Mouse (Mus musculus) CH12.LX (cell line): Measurements from ENCODE around the gene Cdyl. TPM values are rescaled to one million over a fixed set of nuclear protein-coding genes. Genes with fewer than 3 reads are reported as not detected.

Source experiments
- DNase-seq: peaks from one replicate; pipeline ENCODE4 v3.0.0-alpha.2; 2013; ENCODE audit errors: extremely low read depth
- H3K27ac ChIP-seq: 2 replicates; pipeline ENCODE4 v1.5.1; 2012; ENCODE audit warnings: low read depth, mild to moderate bottlenecking, control low read depth, moderate library complexity; ENCODE audit not compliant: insufficient read depth
- H3K27me3 ChIP-seq: replicated peaks from 2 replicates; pipeline ENCODE3; 2012; ENCODE audit warnings: inconsistent platforms
- H3K36me3 ChIP-seq, 2 experiments: replicated peaks in 1 of 2; 2 replicates each; pipeline versions ENCODE3 to v1.6.1; 2012; ENCODE audit warnings: inconsistent platforms in 1 of 2, low read length in 1 of 2, mild to moderate bottlenecking in 1 of 2, mixed read lengths in 1 of 2, moderate library complexity in 1 of 2; ENCODE audit not compliant: control insufficient read depth in 1 of 2, insufficient read depth in 1 of 2
- H3K4me1 ChIP-seq, 2 experiments: 2 replicates each; pipeline ENCODE4 v1.6.1; 2012; ENCODE audit warnings: inconsistent platforms in 1 of 2, moderate library complexity in 1 of 2; ENCODE audit not compliant: insufficient read depth in 2 of 2, control insufficient read depth in 1 of 2
- H3K4me2 ChIP-seq: 2 replicates; pipeline ENCODE4 v1.6.1; 2012; ENCODE audit warnings: low read depth, mild to moderate bottlenecking, control low read depth; ENCODE audit not compliant: poor library complexity, insufficient read depth, severe bottlenecking
- H3K4me3 ChIP-seq, 3 experiments: fragments of 150-350 bp in 1 of 3; sonication (generic) in 1 of 3; replicated peaks in 1 of 3; 2 replicates each; pipeline versions ENCODE3 to v1.5.1; 2011 to 2012; ENCODE audit warnings: low read depth in 2 of 3, low read length in 2 of 3, mild to moderate bottlenecking in 2 of 3, moderate library complexity in 2 of 3, control low read depth in 1 of 3, improper control_type of control experiment in 1 of 3, inconsistent platforms in 1 of 3, mixed read lengths in 1 of 3; ENCODE audit not compliant: poor library complexity in 1 of 3
- H3K79me2 ChIP-seq: replicated peaks from 2 replicates; pipeline ENCODE4 v1.6.1; 2012; ENCODE audit warnings: mild to moderate bottlenecking, moderate library complexity; ENCODE audit not compliant: control insufficient read depth, poor library complexity, insufficient read depth, severe bottlenecking; ENCODE audit errors: extremely low read depth
- H3K9ac ChIP-seq: 2 replicates; pipeline ENCODE4 v1.6.1; 2012; ENCODE audit warnings: low read depth, mild to moderate bottlenecking, control low read depth, moderate library complexity; ENCODE audit not compliant: insufficient read depth
- H3K9me3 ChIP-seq: replicated peaks from 2 replicates; pipeline ENCODE3; 2012; ENCODE audit warnings: low read length, inconsistent platforms, mixed read lengths
- BHLHE40 ChIP-seq: IDR thresholded peaks from 2 replicates; pipeline ENCODE4 v1.6.1; 2011; ENCODE audit warnings: mild to moderate bottlenecking, low read depth, low read length, improper control_type of control experiment
- CHD1 ChIP-seq: IDR thresholded peaks from 2 replicates; pipeline ENCODE4 v1.6.1; 2012; ENCODE audit warnings: low read depth, low read length, improper control_type of control experiment, inconsistent platforms
- CHD2 ChIP-seq: IDR thresholded peaks from 2 replicates; pipeline ENCODE4 v1.6.1; 2011; ENCODE audit warnings: low read length, improper control_type of control experiment
- CTCF ChIP-seq, 2 experiments: IDR thresholded peaks in 1 of 2; conservative IDR thresholded peaks in 1 of 2; 2 replicates each; pipeline ENCODE4 v1.5.1; 2011 to 2012; ENCODE audit warnings: low read depth in 2 of 2, low read length in 2 of 2, improper control_type of control experiment in 1 of 2, inconsistent platforms in 1 of 2, mild to moderate bottlenecking in 1 of 2, moderate library complexity in 1 of 2
- E2F4 ChIP-seq: IDR thresholded peaks from 2 replicates; pipeline ENCODE4 v1.6.1; 2011; ENCODE audit warnings: low read depth, low read length, improper control_type of control experiment; ENCODE audit not compliant: insufficient replicate concordance
- ELF1 ChIP-seq: IDR thresholded peaks from 2 replicates; pipeline ENCODE4 v1.6.1; 2014; ENCODE audit warnings: low read depth, mild to moderate bottlenecking, inconsistent platforms, low read length, improper control_type of control experiment
- EP300 ChIP-seq: IDR thresholded peaks from 2 replicates; pipeline ENCODE4 v1.6.1; 2011; ENCODE audit warnings: low read length, improper control_type of control experiment
- ETS1 ChIP-seq: conservative IDR thresholded peaks from 2 replicates; pipeline ENCODE4 v1.6.1; 2012; ENCODE audit warnings: low read depth, mild to moderate bottlenecking, inconsistent platforms, low read length, improper control_type of control experiment, moderate library complexity
- GABPA ChIP-seq: IDR thresholded peaks from 2 replicates; pipeline ENCODE4 v1.6.1; 2012; ENCODE audit warnings: low read depth, low read length, improper control_type of control experiment, inconsistent platforms; ENCODE audit not compliant: insufficient replicate concordance
- HCFC1 ChIP-seq: IDR thresholded peaks from 2 replicates; pipeline ENCODE4 v1.6.1; 2012; ENCODE audit warnings: low read depth, mild to moderate bottlenecking, inconsistent platforms, low read length, improper control_type of control experiment
- IRF4 ChIP-seq: IDR thresholded peaks from 2 replicates; pipeline ENCODE4 v1.6.1; 2014; ENCODE audit warnings: low read depth, mild to moderate bottlenecking, inconsistent platforms, low read length, improper control_type of control experiment
- JUN ChIP-seq: IDR thresholded peaks from 2 replicates; pipeline ENCODE4 v1.6.1; 2011; ENCODE audit warnings: low read depth, mild to moderate bottlenecking, low read length, improper control_type of control experiment, moderate library complexity; ENCODE audit not compliant: insufficient read depth
- JUND ChIP-seq: conservative IDR thresholded peaks from 2 replicates; pipeline ENCODE4 v1.6.1; 2011; ENCODE audit warnings: low read depth, low read length, improper control_type of control experiment
- KAT2A ChIP-seq: IDR thresholded peaks from 2 replicates; pipeline ENCODE4 v1.6.1; 2012; ENCODE audit warnings: low read length, improper control_type of control experiment, inconsistent platforms; ENCODE audit not compliant: insufficient replicate concordance
- MAFK ChIP-seq: IDR thresholded peaks from 2 replicates; pipeline ENCODE4 v1.6.1; 2011; ENCODE audit warnings: low read length, improper control_type of control experiment; ENCODE audit not compliant: insufficient replicate concordance
- MAX ChIP-seq: IDR thresholded peaks from 2 replicates; pipeline ENCODE4 v1.6.1; 2011; ENCODE audit warnings: low read length, improper control_type of control experiment
- MAZ ChIP-seq: IDR thresholded peaks from 2 replicates; pipeline ENCODE4 v1.6.1; 2012; ENCODE audit warnings: low read depth, mild to moderate bottlenecking, inconsistent platforms, low read length, improper control_type of control experiment, moderate library complexity
- MEF2A ChIP-seq: IDR thresholded peaks from 2 replicates; pipeline ENCODE4 v1.6.1; 2014; ENCODE audit warnings: low read depth, mild to moderate bottlenecking, inconsistent platforms, low read length, improper control_type of control experiment, borderline replicate concordance
- MXI1 ChIP-seq: IDR thresholded peaks from 2 replicates; pipeline ENCODE4 v1.6.1; 2011; ENCODE audit warnings: mild to moderate bottlenecking, low read depth, low read length, improper control_type of control experiment
- MYC ChIP-seq: IDR thresholded peaks from 2 replicates; pipeline ENCODE4 v1.6.1; 2011; ENCODE audit warnings: low read depth, mild to moderate bottlenecking, improper control_type of control experiment, low read length
- NELFE ChIP-seq: IDR thresholded peaks from 2 replicates; pipeline ENCODE4 v1.6.1; 2011; ENCODE audit warnings: low read depth, low read length, improper control_type of control experiment
- NRF1 ChIP-seq: IDR thresholded peaks from 2 replicates; pipeline ENCODE4 v1.6.1; 2014; ENCODE audit warnings: low read depth, mild to moderate bottlenecking, inconsistent platforms, low read length, improper control_type of control experiment, moderate library complexity
- PAX5 ChIP-seq: IDR thresholded peaks from 2 replicates; pipeline ENCODE4 v1.6.1; 2012; ENCODE audit warnings: low read length, inconsistent platforms, mixed read lengths
- POLR2A ChIP-seq: IDR thresholded peaks from 2 replicates; pipeline ENCODE4 v1.6.1; 2011; ENCODE audit warnings: low read depth, mild to moderate bottlenecking, improper control_type of control experiment, low read length
- POLR2AphosphoS2 ChIP-seq: IDR thresholded peaks from 2 replicates; pipeline ENCODE4 v1.6.1; 2011; ENCODE audit warnings: low read depth, low read length, improper control_type of control experiment
- RAD21 ChIP-seq: IDR thresholded peaks from 2 replicates; pipeline ENCODE4 v1.6.1; 2011; ENCODE audit warnings: low read depth, mild to moderate bottlenecking, low read length, improper control_type of control experiment, moderate library complexity
- RCOR1 ChIP-seq: conservative IDR thresholded peaks from 2 replicates; pipeline ENCODE4 v1.6.1; 2012; ENCODE audit warnings: low read depth, mild to moderate bottlenecking, inconsistent platforms, low read length, improper control_type of control experiment
- SIN3A ChIP-seq: IDR thresholded peaks from 2 replicates; pipeline ENCODE4 v1.6.1; 2012; ENCODE audit warnings: low read length, improper control_type of control experiment, inconsistent platforms
- SMC3 ChIP-seq: IDR thresholded peaks from 2 replicates; pipeline ENCODE4 v1.6.1; 2011; ENCODE audit warnings: low read depth, low read length, improper control_type of control experiment
- TBP ChIP-seq: conservative IDR thresholded peaks from 2 replicates; pipeline ENCODE4 v1.6.1; 2011; ENCODE audit warnings: low read depth, low read length, improper control_type of control experiment
- TCF12 ChIP-seq: IDR thresholded peaks from 2 replicates; pipeline ENCODE4 v1.6.1; 2014; ENCODE audit warnings: low read depth, mild to moderate bottlenecking, inconsistent platforms, low read length, improper control_type of control experiment
- UBTF ChIP-seq: IDR thresholded peaks from 2 replicates; pipeline ENCODE4 v1.6.1; 2012; ENCODE audit warnings: low read depth, mild to moderate bottlenecking, inconsistent platforms, low read length, improper control_type of control experiment, moderate library complexity
- USF1 ChIP-seq: IDR thresholded peaks from 2 replicates; pipeline ENCODE4 v1.6.1; 2014; ENCODE audit warnings: low read depth, mild to moderate bottlenecking, inconsistent platforms, low read length, improper control_type of control experiment
- USF2 ChIP-seq: conservative IDR thresholded peaks from 2 replicates; pipeline ENCODE4 v1.6.1; 2011; ENCODE audit warnings: low read depth, low read length, improper control_type of control experiment
- ZC3H11A ChIP-seq: IDR thresholded peaks from 2 replicates; pipeline ENCODE4 v1.6.1; 2012; ENCODE audit warnings: low read depth, mild to moderate bottlenecking, inconsistent platforms, low read length, improper control_type of control experiment
- ZKSCAN1 ChIP-seq: IDR thresholded peaks from 2 replicates; pipeline ENCODE4 v1.6.1; 2012; ENCODE audit warnings: low read depth, inconsistent platforms, low read length, improper control_type of control experiment, borderline replicate concordance
- ZMIZ1 ChIP-seq: IDR thresholded peaks from 2 replicates; pipeline ENCODE4 v1.6.1; 2012; ENCODE audit warnings: low read depth, mild to moderate bottlenecking, inconsistent platforms, low read length, improper control_type of control experiment
- ZNF384 ChIP-seq: IDR thresholded peaks from 2 replicates; pipeline ENCODE4 v1.6.1; 2012; ENCODE audit warnings: low read depth, low read length, improper control_type of control experiment, inconsistent platforms
- dilution Hi-C: fragments of 300-500 bp; cut with MboI; formaldehyde crosslinking; loops from 2 replicates; pipeline ENCODE4 v1.14.3; 2020; ENCODE audit warnings: low sequenced_read_pairs; ENCODE audit not compliant: extremely low pct_unique_long_range_greater_than_20kb, extremely low pct_ligation_motif_present
- in situ Hi-C: fragments of 300-500 bp; cut with MboI; formaldehyde crosslinking; loops from 3 replicates; pipeline ENCODE4 v1.14.3; 2019; ENCODE audit warnings: low sequenced_read_pairs, low pct_ligation_motif_present, low pct_unique_long_range_greater_than_20kb, mixed read lengths
- polyA plus RNA-seq: library from polyadenylated mRNA; unstranded; fragments of >175 nt; gene quantifications from 2 replicates; pipeline ENCODE4 v1.2.1, GENCODE M21; 2012; ENCODE audit warnings: low read depth; ENCODE audit not compliant: insufficient read length
- total RNA-seq, 2 experiments: library from RNA; depleted of rRNA; stranded (reverse); fragments of 300-350 nt in 1 of 2; fragments of >200 nt in 1 of 2; gene quantifications; 2 replicates each; pipeline ENCODE4 v1.2.3; 2012 to 2014

Cdyl gene
- total and polyA plus RNA-seq, 3 experiments: 5.7 to 9.1 (median 8.3) TPM

DNA sequence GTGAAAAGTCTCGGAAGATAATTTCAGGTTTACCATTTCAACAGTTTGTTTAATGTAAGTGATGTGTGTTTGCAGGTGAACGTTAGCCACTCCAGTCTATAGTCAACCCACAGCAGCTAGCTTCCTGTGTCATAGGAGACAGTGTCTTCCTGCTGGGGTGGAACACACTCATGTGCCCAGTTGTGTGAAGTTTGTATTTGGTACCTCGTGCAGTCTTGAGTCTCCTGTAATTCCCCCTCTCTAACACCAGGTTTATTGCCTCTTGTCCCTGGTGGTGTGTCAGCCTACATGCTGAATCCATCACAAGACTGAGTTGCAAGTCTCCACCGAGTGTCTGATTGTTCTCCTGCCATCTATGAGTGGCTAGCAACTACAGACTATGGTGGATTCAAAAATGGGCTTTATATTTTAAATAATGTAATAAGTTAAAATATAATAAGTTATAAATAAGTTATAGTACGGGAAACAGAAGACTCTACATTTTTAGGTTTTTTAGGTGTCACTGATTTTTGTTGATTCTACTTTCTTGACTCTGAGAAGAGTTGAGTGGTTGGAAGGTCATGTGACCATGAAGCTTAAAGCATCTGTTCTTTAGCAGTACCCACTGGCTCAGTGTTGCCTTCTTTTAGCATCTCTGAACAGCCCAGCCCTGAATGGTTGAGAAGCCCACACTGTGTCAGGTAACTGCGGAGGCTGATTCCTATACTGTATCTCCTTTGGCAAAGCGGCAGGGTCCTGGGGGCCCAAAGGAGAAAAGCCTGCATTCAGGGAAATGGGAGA lies 153.9 kb downstream of the Cdyl start:
- dilution Hi-C loops (no loop called here), in situ Hi-C loops (no loop called here)
- H3K4me2 ChIP-seq: peak overlapping the region; percentile 62; the same call in 1 of the 2 replicates
- no peaks in the 10 kb centered on the region for H3K9me3 ChIP-seq
- DNase-seq: no peak
- peak overlapping the region; percentile 2; the same call in 1 of the 2 replicates for H3K9ac ChIP-seq
- no peak for TF ChIP-seq RCOR1
- TF ChIP-seq CHD1: no peak
- TF ChIP-seq SMC3: no peak
- no peak for TF ChIP-seq MAZ
- TF ChIP-seq POLR2A: no peak
- 0 out of 2 replicates have a peak, but pooled peaks have one; percentile 17 for TF ChIP-seq MEF2A
- TF ChIP-seq JUND: no peak
- no peak for TF ChIP-seq CHD2
- peak; percentile 66 for TF ChIP-seq BHLHE40
- no peak for TF ChIP-seq RAD21
- TF ChIP-seq ZMIZ1: no peak
- TF ChIP-seq KAT2A: no peak
- TF ChIP-seq USF2: peak; percentile 66
- TF ChIP-seq GABPA: no peak
- TF ChIP-seq CTCF (conservative IDR thresholded peaks at IDR 0.05 in 1 of 2, IDR thresholded peaks at IDR 0.05 in 1 of 2; ENCODE audit: low read depth in 2 of 2, low read length in 2 of 2): peak; percentile 15 to 18; a peak in 1 of 4 replicates
- TF ChIP-seq TCF12: no peak
- TF ChIP-seq UBTF: no peak
- no peak for TF ChIP-seq POLR2AphosphoS2
- TF ChIP-seq ZNF384: no peak
- no peak for TF ChIP-seq IRF4
- TF ChIP-seq JUN: no peak
- no peak for TF ChIP-seq ELF1
- TF ChIP-seq MAX: peak; percentile 66; the same call in 1 of the 2 replicates
- 0 out of 2 replicates have a peak, but pooled peaks have one; percentile 8 for TF ChIP-seq EP300
- TF ChIP-seq PAX5: no peak
- TF ChIP-seq HCFC1: no peak
- no peak for TF ChIP-seq E2F4
- peak; percentile 51; the same call in 1 of the 2 replicates for TF ChIP-seq TBP
- TF ChIP-seq MXI1: no peak
- peak; percentile 49; the same call in 1 of the 2 replicates for TF ChIP-seq MYC
- TF ChIP-seq SIN3A: peak; percentile 44; the same call in 1 of the 2 replicates
- TF ChIP-seq ETS1: no peak; the same call in 1 of the 2 replicates
- TF ChIP-seq ZC3H11A: no peak
- TF ChIP-seq ZKSCAN1: no peak
- peak; percentile 71 for TF ChIP-seq USF1
- TF ChIP-seq NRF1: no peak
- TF ChIP-seq NELFE: no peak; the same call in 1 of the 2 replicates
- no peak for TF ChIP-seq MAFK
- no peak overlapping the region for H3K4me3 ChIP-seq
- peaks cover 42 to 98% of the 10 kb centered on the region in 2 experiments for H3K4me1 ChIP-seq
- peaks cover 0 to 23% of the 10 kb centered on the region in 2 experiments for H3K36me3 ChIP-seq
- H3K79me2 ChIP-seq: peaks cover 16% of the 10 kb centered on the region
- peak overlapping the region; percentile 67 for H3K27ac ChIP-seq
- no peaks in the 10 kb centered on the region for H3K27me3 ChIP-seq
